Mouse (Mus musculus): Measurements from ENCODE around the gene Rps6ka2. TPM values are rescaled to one million over a fixed set of nuclear protein-coding genes. Genes with fewer than 3 reads are reported as not detected.
"Not testable (repeated sequence)": the region's sequence is repeated elsewhere in the genome, so short reads cannot be mapped to it uniquely, and the experiment has no call there.

Gene Rps6ka2
- polyA plus RNA-seq, 1 experiment = 1.3 TPM

DNA sequence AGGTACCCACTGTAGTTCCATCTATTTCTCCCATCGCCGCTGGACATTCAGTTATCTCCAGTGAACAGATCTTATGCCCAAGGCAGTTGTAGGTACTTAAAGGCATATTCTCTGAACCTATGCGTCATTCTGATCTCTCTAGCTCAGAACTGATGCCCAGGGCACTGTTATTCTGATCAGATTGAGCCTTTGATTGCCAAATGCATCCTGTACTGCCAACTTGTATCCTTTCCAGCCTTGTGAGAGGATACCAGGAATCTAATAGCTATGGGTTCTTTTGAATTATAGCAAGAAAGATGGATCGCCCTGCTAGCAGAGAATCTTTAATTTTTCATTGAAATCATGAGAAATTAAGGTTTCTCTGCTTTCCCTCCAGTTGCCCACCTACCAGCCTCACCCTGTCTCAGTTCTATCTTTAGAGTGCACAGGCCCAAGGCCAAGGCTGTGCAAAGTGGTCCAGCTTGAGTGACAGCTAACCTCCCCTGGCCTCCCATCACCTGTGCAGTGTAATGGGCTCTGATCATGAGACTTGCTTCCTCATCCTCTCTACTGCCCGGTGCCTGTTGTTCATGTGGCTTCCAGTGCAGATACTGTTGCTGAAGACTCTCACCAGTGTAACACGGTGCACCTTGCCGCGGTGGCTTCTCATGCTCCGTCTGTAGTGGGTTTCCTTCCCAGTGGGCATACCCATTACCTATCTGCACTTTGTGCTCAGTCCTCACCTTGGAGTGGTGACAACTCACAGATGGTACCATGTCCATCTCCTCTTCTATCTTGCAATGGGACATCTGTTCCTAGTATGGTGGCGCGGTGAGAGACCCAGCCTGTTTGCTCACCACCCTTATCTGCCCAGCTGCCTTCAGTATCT, 20.4 kb upstream of the Rps6ka2 start:
- Histone ChIP-seq H3K4me3 (ENCODE audit: insufficient read depth, low read depth, low read length) (no peak overlapping the region), H3K27ac (replicated peaks; ENCODE audit: low read depth, low read length) (no peak overlapping the region), H3K4me1 (ENCODE audit: control insufficient read depth, insufficient read depth, insufficient read length, low read length) (0 out of 2 replicates have a peak, but pooled peaks cover 2% of the 10 kb centered on the region)

DNA sequence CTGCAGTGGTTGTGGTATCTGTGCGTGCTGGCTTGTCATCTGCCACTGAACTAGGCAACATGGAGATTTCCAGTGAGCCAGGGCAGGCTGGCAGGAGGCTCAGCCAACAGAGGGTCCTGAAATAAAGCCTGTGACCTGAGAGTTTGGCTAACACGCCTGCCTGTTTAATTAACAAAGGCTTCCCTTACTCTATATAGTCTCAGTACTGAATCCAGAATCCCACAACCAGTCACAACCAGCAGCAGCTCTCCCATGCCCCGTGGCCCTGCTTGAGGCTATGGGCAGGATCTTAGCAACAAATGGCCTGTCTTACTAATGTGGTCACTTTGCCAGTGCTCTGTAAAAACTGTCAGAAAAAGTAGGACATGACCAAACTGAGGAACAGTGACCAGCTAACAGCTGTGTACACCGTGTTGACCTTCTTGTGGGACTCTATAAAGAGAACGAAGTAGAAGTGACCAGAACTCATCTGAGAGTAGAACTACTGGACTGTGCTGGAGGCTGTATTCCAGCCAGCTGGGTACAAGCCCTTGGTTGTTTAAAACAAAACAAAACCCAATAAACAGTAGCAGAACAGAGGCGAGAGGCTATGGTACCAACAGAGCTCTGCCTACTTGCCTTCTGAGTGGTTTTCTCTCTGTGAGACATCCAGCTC, 18.3 kb upstream of the Rps6ka2 start:
- Histone ChIP-seq H3K27ac (replicated peaks; ENCODE audit: low read depth, low read length) (no peak overlapping the region), H3K4me3 (ENCODE audit: insufficient read depth, low read depth, low read length) (no peak overlapping the region), H3K4me1 (ENCODE audit: control insufficient read depth, insufficient read depth, insufficient read length, low read length) (0 out of 2 replicates have a peak, but pooled peaks cover 2% of the 10 kb centered on the region)

DNA sequence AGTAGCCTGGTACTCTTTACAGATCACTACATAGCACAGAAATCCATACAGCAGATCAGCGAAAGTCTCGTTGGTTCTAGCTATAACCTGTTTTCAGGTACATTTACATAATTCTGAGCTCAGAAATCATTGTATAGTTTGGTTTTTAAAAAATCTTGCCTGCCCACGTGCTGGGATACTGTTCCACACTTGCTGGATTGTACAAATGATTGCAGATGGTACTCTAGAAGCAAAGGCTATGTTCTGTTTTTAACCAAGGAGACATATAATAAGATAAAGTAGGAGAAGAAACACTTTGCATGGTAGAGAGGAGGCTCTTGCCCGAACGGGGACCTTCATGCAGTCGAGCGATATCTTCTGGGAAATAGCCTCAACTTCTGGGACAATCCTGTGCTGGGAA, 17.3 kb upstream of the Rps6ka2 start:
- Histone ChIP-seq H3K27ac (replicated peaks; ENCODE audit: low read depth, low read length) (no peak overlapping the region), H3K4me3 (ENCODE audit: insufficient read depth, low read depth, low read length) (no peak overlapping the region), H3K4me1 (ENCODE audit: control insufficient read depth, insufficient read depth, insufficient read length, low read length) (0 out of 2 replicates have a peak, but pooled peaks cover 2% of the 10 kb centered on the region)

DNA sequence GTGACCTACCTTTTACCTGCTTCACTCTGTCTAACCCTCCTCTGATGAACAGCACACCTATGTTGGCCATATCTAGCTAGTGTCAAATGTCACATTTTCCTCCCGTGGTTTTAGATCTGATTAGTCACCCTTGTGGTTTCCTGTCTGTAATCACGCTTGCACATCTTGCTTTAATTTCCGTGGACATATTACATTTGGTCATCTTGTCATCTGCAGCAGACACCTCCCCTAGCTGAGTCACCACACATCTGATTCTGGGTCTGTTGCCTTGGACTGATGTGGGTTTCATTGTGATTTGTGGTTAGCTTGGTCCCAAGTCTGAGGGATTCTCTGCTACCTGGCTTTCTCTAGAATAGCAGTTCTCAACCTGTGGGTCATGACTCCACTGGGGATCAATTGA, 6.0 kb upstream of the Rps6ka2 start:
- Histone ChIP-seq H3K4me3 (ENCODE audit: insufficient read depth, low read depth, low read length) (no peak overlapping the region), H3K27ac (replicated peaks; ENCODE audit: low read depth, low read length) (no peak overlapping the region), H3K4me1 (ENCODE audit: control insufficient read depth, insufficient read depth, insufficient read length, low read length) (peaks cover 13% of the 10 kb centered on the region; the same call in 1 of the 2 replicates)

DNA sequence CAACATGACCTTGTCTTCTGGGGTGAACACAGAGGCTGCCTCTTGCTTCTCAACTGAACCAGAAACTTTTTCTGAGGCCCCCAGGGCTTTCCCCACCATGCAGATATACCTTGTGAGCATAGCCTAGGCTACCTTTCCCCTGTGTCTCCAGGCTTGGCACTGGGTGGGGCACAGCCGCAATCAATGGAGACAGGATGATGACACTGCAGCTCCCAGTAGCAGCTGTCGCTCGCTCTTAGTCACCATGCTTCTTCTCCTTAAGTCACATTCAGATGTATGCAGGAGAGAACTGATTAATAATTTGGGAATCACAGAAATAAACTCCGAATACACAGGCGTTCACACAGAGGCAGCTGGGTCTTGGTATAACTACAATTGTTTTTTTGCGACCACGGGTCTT, 4.4 kb upstream of the Rps6ka2 start:
- Histone ChIP-seq H3K4me3 (ENCODE audit: insufficient read depth, low read depth, low read length) (no peak overlapping the region), H3K4me1 (ENCODE audit: control insufficient read depth, insufficient read depth, insufficient read length, low read length) (peaks cover 15% of the 10 kb centered on the region; the same call in 1 of the 2 replicates), H3K27ac (replicated peaks; ENCODE audit: low read depth, low read length) (no peak overlapping the region)

DNA sequence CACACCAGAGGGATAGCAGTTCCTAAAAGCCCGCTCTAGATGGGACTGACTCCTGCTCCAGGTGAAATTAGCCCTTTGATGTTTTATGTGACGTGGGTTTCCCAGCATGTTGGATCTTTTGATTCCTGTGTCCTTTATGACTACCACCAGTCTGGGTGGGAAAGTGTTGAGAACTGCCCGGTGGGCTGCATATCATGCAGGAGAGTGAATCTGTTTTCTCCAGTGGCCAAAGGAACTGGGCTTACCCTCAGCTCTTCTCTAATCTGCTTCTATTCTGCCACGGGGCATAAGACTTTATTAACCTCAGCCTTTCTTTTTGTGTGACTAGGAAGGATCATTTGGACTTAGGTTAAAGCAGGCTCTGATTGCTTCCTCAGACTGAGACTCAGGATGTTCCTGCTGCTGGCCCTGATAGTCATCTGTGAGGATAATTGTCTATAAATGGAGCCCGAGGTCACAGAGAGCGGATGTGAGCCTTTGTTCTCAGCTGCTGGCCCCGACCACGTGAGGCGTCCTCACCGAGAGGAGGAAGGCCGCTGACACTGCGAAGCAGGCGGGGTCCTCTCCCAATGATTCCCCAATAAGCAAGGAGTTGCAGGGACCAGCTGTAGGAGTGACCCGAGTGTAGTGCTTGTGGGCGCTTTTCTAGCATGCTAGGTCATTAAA, 821 bp upstream of the Rps6ka2 start:
- peak overlapping the region; percentile 95 for H3K27ac ChIP-seq (replicated peaks; ENCODE audit: low read depth, low read length)
- H3K4me1 ChIP-seq (ENCODE audit: control insufficient read depth, insufficient read depth, insufficient read length, low read length) = peaks cover 19% of the 10 kb centered on the region; the same call in 1 of the 2 replicates
- H3K4me3 ChIP-seq (ENCODE audit: insufficient read depth, low read depth, low read length) = peak overlapping the region; percentile 54

DNA sequence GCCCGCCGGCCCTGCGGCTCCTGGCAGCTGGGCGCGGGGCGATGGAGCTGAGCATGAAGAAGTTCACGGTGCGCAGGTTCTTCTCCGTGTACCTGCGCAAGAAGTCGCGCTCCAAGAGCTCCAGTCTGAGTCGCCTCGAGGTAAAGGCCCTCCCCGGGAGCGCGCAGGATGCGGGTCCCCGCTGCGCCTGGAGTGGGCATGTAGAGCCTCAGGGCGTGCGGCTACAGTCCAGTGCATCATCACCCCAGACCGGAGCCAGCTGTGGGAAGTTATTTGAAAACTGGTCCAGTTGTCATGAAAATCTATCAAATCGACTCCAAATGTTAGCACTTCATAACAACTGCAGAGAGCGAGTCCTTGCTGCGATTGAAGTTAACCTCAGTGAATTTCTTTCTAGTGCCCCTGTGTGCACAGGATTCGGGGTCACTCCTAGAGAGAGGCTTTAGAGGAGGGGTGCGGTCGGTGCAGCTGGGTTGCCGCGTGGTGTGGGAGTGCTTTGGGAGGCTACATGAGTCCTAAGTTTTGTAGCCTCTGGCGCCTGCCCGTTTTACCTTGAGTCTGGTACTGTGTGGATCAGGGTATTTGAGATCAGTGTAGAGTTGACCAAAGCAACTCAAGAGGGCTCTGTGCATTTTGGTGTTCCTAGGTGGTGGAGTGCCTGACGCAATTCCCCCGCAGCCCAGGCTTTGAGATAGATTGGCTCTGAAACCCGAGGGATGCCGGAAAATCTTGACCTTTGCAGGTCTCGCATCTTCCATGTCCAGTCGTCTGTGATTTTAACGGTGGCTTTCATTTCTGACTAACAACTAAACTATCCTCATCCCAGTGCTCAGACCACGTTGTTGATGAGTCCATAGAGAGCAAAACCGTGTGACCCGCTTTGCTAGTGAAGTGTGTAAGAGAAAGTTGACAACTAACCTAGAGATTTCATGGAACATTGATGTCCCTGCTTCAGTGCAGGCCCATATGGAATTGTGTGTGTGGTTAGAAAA, 685 bp downstream of the Rps6ka2 start:
- Histone ChIP-seq H3K27ac (replicated peaks; ENCODE audit: low read depth, low read length) (0 out of 2 replicates have a peak overlapping the region, but pooled peaks have one; percentile 5), H3K4me3 (ENCODE audit: insufficient read depth, low read depth, low read length) (peak overlapping the region; percentile 78), H3K4me1 (ENCODE audit: control insufficient read depth, insufficient read depth, insufficient read length, low read length) (peaks cover 19% of the 10 kb centered on the region; the same call in 1 of the 2 replicates)

DNA sequence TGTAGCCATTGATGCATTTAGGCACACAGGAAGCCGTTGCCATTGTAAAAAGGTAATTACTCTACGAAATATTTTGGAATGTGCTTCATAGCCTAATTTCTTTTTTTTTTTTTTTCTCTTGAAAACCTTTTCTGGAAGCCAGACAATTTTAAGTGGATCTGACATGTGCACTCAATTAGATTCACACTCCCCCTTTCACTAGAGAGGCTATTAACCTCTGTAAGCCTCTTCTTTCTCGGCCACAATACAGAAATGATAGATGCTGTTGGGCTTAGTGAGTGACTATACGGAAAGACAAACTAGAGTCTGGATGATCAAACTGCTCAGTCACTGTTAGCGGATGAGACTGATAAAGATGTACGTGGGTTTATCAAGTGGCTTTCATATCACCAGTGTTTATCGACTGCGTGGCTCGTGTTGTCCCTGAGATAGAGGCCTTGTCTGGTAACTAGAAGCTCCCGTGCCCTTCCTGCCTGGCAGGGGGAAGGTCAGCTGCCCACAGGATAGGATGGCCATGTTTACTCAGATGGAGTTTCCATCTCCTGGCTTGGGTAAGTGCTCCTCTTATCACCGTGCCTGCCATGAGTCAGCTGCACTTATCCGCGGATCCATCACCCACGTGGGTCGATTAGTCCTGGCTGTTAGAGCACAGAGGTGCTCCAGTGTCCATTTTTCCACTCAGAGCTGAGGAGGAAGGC, 3.6 kb downstream of the Rps6ka2 start:
- Histone ChIP-seq H3K4me1 (ENCODE audit: control insufficient read depth, insufficient read depth, insufficient read length, low read length) (peaks cover 20% of the 10 kb centered on the region), H3K4me3 (ENCODE audit: insufficient read depth, low read depth, low read length) (no peak overlapping the region), H3K27ac (replicated peaks; ENCODE audit: low read depth, low read length) (no peak overlapping the region)

DNA sequence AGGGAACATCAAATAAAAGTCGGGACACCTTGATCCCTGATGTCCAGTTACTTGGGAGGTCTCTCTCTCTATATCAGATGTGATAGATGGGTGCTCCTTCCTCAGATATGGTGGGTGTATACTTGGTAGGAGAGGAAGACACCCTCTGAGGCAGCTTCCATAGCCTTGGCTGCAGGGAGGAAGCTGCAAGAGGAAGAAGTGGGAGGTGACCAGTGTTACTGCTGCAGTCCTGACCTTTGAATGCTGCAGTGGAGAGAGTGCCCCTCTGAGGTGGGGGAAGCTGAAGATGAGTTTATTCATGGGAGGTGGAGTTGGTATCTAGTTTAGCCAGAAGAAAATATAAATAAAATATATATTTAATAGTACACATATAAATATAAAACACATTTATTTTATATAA, 5.4 kb downstream of the Rps6ka2 start:
- H3K4me3 ChIP-seq (ENCODE audit: insufficient read depth, low read depth, low read length) = no peak overlapping the region
- 0 out of 2 replicates have a peak overlapping the region, but pooled peaks have one; percentile 9 for H3K27ac ChIP-seq (replicated peaks; ENCODE audit: low read depth, low read length)
- peaks cover 26% of the 10 kb centered on the region for H3K4me1 ChIP-seq (ENCODE audit: control insufficient read depth, insufficient read depth, insufficient read length, low read length)

DNA sequence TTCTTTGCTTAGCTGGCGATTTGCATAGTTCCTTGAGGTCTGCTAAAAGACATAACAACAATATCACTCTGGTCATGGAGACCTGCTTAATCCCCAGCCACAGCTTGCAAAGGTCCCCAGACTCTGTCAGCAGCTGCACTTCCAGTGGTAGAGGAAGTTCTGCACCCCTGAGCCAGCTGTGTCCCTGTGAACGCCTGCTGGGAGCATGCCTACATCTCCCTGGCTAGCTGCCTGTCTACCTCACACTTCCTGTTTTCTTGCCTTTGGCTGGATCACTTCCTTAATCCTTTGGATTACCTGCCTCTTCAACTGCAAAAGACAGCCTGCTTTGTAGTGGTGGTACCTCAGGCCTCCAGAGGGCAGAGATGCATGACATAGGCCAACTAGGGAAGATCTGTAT, 6.5 kb downstream of the Rps6ka2 start:
- H3K27ac ChIP-seq (replicated peaks; ENCODE audit: low read depth, low read length) = no peak overlapping the region
- no peak overlapping the region for H3K4me3 ChIP-seq (ENCODE audit: insufficient read depth, low read depth, low read length)
- H3K4me1 ChIP-seq (ENCODE audit: control insufficient read depth, insufficient read depth, insufficient read length, low read length) = peaks cover 30% of the 10 kb centered on the region

DNA sequence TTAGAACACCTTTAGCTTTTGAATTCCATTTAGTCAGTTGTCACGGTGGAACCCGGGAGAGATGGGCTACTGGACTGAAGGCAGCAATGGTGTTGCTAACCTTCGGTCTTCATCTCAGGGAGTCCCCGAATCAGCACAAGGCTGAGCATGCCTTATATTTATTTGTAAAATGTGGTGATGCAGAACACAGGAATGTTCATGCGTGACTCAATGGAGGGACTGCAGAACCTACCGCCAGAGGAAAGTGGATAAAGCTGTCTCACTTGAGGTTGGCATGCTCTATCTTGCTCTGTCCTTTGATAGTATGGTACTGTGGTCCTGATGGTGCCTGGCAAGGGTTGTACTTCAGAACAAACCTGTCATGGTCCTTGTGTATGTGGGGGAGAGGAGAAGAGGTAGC, 8.3 kb downstream of the Rps6ka2 start:
- no peak overlapping the region for H3K27ac ChIP-seq (replicated peaks; ENCODE audit: low read depth, low read length)
- no peak overlapping the region for H3K4me3 ChIP-seq (ENCODE audit: insufficient read depth, low read depth, low read length)
- peaks cover 36% of the 10 kb centered on the region for H3K4me1 ChIP-seq (ENCODE audit: control insufficient read depth, insufficient read depth, insufficient read length, low read length)

DNA sequence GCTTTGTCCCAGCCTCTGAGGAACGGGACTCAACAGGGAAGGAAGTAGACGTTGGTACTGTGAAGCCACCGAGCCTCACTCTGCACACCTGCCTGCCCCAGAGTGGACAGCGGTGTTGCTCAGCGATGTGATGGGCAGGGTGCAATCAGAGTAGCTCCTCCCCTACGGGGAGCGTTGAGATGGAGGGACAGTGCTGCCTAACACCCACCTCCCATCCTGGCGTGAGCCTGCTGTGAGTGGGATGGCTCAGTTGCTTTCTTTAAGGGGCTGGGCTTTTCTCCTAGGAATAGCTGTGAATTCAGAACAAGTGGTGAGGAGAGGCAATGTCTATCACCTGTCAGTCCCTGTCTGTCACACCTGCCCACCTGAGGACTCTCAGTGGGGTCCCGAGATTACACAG, 12.3 kb downstream of the Rps6ka2 start:
- H3K27ac ChIP-seq (replicated peaks; ENCODE audit: low read depth, low read length) = no peak overlapping the region
- no peak overlapping the region for H3K4me3 ChIP-seq (ENCODE audit: insufficient read depth, low read depth, low read length)
- H3K4me1 ChIP-seq (ENCODE audit: control insufficient read depth, insufficient read depth, insufficient read length, low read length) = peaks cover 35% of the 10 kb centered on the region

DNA sequence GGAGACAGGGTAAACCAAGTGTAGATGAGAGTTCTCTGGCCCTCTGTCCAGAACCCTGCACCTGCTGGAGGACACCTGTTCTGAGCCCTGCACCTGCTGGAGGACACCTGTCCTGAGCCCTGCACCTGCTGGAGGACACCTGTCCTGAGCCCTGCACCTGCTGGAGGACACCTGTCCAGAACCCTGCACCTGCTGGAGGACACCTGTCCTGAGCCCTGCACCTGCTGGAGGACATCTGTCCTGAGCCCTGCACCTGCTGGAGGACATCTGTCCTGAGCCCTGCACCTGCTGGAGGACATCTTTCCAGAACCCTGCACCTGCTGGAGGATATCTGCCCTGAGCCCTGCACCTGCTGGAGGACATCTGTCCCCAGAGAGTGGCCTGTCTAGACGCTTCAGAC, 17.1 kb downstream of the Rps6ka2 start:
- not testable (repeated sequence) for H3K4me1 ChIP-seq (ENCODE audit: control insufficient read depth, insufficient read depth, insufficient read length, low read length); H3K4me3 ChIP-seq (ENCODE audit: insufficient read depth, low read depth, low read length); H3K27ac ChIP-seq (replicated peaks; ENCODE audit: low read depth, low read length)

DNA sequence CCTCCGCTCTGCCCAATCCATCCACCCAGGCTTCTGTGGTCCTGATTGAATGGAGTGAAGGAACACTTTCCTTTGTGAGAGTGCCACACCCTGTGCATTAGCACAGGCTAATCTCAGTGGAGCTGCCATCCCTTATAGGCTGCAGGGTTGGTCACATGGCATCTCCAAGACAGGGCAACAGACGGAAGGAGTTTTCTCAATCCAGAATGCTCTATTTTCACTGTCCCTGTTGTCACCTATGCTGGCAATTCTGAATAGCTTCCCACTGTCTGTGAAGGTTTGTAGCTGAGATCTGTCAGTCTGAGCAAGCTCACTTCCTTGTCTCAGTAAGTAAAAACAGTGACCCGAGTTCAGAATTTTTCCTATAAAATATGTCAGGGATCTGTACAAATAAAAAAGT, 19.5 kb downstream of the Rps6ka2 start:
- no peak overlapping the region for H3K4me3 ChIP-seq (ENCODE audit: insufficient read depth, low read depth, low read length)
- H3K27ac ChIP-seq (replicated peaks; ENCODE audit: low read depth, low read length) = no peak overlapping the region
- H3K4me1 ChIP-seq (ENCODE audit: control insufficient read depth, insufficient read depth, insufficient read length, low read length) = peaks cover 6% of the 10 kb centered on the region

All from brown adipose tissue, adult 24 weeks (tissue).